Mouse (Mus musculus) erythroblast, embryonic 14.5 days (primary cell): ENCODE measurements around the gene Ddo.

ENCODE experiments used
- GATA1 ChIP-seq: IDR thresholded peaks from 2 replicates; pipeline ENCODE4 v1.6.1; 2012; ENCODE audit warnings: low read length, inconsistent platforms, mixed read lengths
- TAL1 ChIP-seq: IDR thresholded peaks from 3 replicates; pipeline ENCODE4 v1.6.1; 2012; ENCODE audit warnings: low read length, inconsistent platforms, mixed read lengths

GRCm38 (mm10) chr10:40638823-40639819, 9.3 kb downstream of the Ddo start:
- TF ChIP-seq TAL1, result no peak
- TF ChIP-seq GATA1, result no peak
